Mouse (Mus musculus) inflammation-experienced regulatory T-cells, adult 6 months (primary cell): ENCODE results near the gene Utp14b. TPM values are rescaled to one million over a fixed set of nuclear protein-coding genes. Genes with fewer than 3 reads are reported as not detected.

ENCODE experiments used
- ATAC-seq: one replicate; pipeline ENCODE4 v1.8.0; 2017
- polyA plus RNA-seq, 3 experiments: library from polyadenylated mRNA; unstranded; fragments of 100-300 nt; shearing (Covaris generic); gene quantifications; one replicate each; pipeline ENCODE4 v1.2.1; 2017

Gene Utp14b
- under 1 TPM; 0.10 to 0.93 (median 0.42) TPM for polyA plus RNA-seq

DNA sequence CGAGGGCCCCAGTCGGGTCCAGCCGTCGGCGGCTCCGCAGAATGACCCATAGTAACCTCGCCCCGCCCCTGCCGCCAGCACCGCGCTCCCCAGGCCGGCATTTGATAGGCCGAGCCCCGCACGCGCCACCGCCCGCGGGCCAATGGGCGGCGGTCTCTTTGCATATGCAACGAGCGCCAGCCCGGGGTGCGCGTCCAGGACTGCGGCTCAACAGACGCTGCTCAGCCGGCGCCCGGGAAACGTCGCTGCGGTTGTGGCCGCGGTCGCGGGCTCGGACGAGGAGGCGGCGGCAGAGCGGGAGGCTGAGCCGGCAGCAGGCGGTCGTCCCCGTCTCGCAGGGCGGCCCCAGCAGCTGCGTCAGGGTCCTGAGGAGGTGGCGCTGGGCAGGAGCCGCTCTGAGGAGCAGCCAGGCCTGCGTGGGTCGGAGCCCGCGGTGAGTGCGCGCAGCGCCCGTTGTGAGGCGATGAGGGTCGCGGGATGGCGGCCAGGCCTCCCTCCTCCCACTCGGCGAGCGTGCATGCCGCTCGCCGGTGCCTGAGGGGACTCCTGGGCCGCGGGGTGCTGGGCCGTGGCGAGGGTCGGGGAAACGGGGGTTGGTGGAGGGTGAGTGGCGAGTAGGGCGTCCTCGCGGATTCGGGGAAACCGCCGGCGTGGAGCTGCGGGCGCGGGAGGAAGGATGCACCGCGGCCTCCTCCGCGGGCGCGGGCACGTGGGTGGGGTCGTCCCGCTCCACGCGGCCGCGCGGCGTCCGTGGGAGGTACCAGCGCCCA is at the start of gene Utp14b, which contains the start of gene Acsl3:
TSS of gene Utp14b (plus strand) at position 368 of the 770 bp plus-strand sequence.
TSS of gene Acsl3 (plus strand) at position 155 of the 770 bp plus-strand sequence.
- peak; percentile 93 for ATAC-seq

DNA sequence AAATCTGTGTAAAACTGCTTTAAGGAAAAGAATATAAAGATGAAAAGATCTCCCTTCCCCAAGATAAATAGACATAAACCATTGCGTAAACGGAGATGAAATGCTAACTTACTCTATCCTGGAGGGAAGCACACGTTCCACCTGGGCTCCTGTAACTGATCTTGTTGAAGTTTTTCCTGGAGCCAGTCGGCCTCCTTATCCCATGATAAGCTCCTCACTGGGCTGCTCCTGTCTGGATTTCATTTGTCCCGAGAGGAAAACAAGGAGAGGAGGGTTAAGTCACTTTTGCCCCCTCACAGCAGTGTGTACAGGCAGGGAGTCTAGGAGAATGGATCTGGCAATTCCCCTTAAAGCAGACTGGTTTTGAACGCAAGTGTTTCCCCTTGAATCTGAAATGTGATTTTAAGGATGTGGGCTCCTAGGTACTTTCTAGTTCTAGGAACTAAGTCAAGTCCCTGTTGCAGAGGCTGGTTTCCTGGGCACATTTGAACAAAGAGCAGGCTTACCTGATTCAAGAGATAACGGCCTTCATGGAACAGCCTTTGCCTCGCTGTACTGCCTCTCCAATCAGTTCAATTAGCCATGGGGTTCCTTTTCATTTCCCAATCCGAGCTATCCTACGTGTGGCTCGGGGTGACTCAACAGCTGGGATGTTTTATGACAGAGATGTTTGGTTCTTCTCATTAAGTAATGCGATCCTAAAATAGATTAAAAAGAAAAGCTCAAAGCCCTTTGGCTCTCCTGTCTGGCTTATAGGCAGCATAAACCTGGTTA is 48.5 kb upstream of the Utp14b start:
- ATAC-seq: no peak

DNA sequence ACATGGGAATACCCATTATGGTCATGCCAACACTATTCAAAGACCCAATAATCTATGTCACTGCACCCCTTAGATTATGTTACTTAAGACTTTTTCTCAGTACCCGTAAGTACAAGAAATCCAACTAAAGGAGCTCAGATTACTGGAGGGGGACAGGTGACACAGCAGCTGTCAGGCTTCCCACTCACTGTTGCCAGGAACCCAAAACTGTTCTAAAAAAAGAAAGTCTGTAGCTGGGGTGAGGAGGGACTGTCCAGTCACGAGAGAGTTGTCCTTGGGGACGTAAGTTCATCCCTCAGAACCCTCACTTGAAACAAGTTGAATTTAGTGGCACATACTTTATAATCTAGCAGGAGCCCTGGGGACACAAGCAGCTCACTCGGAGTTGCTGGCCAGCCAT is 46.8 kb upstream of the Utp14b start:
- ATAC-seq: no peak

DNA sequence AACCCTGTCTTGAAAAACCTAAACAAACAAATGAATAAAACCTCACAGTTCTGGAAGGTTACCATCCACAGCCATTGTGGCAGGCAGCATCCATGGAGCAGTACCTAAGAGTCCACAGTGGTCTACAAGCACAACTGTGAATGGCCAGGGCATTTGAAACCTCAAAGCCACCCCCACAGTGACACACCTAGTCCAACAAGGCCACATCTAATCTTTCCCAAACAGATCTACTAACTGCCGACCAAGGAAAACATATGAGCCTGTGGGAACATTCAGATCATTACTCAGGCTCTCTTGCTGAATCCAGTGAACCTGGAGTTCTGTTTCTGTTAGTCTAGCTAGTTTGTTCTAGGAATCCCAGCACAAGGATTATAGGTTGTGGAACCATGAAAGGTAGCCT is 44.9 kb upstream of the Utp14b start:
- no peak for ATAC-seq

DNA sequence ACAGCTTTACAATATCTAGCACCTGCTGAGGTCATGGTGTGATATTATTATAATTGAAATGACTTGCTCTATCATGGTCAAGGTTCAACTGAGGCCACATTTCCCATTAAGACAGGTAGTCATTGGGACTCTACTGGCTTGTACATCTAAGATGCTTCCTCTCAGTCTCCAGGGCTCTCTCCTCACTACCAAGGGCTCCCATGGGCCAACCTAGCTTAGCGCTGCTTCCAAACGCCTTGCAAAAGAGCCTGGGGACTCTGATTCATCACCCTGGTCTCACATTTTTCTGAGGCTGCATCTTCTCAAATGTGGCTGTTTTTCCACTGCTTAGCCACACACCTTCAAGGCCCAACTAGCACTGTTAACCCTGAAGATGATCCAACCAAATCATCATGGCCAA is 33.5 kb upstream of the Utp14b start:
- ATAC-seq: no peak

DNA sequence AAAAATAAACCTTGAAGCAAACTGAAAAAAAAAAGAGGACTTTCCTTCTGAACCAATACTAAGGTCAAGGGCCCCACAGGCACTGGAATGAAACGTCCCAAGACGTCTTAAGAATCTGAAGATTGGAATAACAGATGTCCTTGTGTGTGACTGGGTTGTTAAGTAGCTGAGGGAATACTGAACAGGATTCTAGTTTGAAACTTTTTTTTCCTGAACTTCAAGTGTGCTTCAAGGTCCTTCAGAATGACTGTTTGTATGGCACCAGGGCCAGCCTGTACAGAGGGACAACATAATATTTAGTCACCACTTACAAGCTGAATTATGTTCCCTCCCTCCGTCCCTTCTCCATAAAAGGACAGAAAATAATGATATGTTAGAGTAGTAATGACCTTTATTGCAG is 23.4 kb upstream of the Utp14b start:
- no peak for ATAC-seq

DNA sequence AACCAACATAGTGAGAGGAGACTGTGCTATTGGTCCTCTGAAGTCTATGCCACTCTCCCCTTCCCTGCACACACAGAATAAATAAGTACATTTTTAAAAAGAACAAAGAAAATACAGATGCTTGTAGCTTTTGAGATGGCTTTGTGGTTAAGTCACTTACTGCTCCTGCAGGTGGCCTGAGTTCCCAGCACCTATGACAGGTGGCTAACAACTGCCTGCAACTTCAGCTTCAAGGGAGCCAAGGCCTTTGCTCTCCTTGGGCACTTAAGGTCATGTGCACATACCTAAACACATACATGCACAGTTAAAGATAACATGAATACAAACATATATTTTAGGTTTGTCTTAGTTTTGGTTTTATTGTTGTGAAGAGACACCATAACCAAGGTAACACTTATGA is 17.0 kb upstream of the Utp14b start:
- no peak for ATAC-seq

DNA sequence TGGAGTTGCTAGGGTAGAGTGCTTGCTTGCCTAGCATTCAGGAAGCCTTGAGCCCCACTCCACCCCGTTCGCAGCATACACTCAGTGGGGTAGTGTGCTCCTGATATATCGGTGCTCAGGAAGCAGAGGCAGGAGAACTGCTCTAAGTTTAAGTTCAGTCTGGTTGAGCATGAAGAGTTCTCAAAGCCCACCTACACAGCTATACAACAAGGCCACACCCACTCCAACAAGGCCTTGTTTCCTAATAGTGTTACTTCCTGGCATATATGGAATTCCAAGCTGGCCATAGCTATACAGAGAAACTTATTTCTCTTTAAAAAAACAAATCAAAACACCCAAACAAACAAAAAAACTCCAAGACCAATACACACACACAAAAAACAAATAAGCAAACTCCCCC is 16.0 kb upstream of the Utp14b start:
- ATAC-seq: no peak

DNA sequence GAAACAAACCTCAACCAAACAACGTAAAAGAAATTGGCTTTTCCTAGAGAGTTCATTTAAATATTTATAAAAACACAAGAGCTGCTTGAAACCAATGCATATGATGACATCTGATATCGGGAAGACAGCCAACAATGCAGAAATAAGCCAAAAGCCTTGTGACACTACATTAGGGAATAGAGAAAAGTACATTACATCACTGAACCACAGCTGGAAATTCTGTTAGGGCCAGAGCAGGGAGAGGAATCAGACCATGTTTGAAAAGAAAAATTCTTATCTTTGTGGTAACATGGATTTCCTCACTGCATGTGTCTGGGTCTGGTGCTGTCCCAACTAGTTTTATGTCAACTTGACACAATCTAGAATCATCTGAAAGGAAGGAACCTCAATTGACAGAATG is 15.6 kb upstream of the Utp14b start:
- ATAC-seq: no peak

DNA sequence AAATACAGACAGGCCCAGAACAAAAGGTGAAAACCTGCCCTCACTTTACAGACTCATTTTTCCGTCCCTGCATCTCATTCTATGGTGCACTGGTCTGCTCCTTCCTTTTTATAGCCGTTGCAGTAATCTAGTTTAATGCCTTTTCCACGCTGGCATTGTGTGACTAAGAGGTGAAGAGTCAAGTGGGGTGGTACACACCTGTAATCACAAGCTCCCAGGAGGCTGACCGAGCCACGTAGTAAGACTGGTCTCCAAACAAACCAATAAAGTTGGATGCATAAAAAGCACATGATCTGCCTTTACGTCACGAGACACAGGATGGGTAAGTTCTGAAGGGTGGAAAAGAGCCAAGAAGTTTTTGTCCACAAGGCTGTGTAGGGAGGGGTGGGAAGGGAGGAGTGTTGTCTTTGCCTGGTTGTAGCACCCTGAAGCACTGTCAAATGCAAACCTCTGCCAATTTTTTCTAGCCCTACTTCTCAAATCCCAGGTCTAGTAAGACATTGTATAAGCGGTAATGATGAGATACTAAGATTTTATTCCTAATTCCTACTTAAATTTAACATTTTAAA is 10.4 kb upstream of the Utp14b start:
- no peak for ATAC-seq

DNA sequence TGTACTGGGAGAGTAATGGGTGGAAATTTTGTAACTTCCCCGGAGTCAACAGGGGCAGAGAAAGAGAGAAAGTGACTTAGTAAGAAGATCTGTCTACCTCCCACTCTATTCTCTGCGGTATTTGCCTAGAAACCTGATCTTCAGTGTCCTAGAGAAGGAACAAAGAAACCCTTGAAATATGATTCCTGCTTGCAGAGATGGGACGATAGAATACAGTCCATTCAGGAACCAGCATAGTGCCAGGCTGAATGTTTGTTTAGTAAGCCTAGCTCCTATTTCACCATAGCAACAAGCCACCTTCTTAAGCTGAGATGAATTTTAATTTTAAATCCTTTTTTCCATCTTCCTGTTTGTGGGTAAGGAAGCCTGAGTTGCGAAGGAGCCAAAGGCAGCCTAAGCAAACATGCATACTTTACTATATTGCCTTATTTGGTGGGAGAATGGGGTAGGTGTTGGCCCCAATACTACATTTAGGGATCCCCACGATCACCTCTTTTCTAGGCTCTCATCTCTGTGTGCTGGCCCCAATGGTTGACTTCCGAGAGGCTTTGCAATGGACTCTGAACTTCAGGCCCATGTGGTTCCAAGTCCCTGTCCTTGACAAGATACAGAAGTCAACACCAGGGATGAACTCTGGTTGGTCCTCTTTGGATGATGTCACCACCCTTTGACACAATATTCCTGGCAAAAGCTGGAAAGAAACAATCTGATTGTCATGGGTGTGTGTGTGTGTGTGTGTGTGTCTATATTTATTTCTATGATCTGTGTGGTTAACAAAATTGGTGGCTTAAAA is 8.4 kb upstream of the Utp14b start:
- ATAC-seq: no peak

DNA sequence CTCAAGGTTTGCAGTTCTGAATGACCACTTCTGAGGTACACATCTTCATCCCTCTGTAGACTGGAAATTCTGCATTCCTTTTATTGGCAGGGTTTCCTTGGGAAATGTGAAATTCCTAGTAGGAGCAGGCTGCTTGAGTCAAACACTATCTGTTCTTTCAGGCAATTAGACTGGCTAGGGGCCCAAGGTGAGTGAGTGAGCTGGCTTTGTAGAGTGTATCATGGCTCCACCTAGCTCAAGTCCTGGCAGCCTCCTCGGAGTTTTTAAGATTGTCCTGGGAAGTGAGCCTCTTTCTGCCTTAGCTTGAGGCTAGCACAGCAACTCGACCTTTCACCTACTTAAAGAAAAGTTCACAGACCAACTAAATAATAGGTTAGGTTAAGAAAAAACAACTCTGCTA is 1.4 kb upstream of the Utp14b start:
- no peak for ATAC-seq

DNA sequence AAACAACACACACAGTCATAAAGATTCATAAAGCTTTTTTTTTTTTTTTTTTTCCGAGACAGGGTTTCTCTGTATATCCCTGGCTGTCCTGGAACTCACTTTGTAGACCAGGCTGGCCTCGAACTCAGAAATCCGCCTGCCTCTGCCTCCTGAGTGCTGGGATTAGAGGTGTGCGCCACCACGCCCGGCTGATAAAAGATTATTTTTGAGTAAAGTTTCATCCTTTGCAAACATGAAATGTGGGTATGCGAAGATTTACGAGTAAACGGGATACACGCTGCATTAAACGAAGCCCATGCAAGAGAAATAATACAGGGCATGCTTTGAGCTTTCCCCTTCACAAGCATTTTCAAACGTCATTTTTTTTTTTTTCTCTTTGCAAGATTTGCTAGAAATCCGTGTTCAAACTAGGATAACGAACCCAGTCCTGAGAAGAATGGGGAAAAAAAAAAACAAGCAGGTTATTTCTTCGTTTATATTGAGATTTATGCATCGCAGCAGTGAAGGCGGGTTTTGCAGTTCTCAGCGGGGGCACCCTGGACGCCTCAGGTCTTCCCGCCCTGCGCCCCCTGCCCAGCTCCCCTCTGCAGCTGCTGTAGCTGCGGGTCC is 713 bp upstream of the Utp14b start:
- ATAC-seq: no peak

DNA sequence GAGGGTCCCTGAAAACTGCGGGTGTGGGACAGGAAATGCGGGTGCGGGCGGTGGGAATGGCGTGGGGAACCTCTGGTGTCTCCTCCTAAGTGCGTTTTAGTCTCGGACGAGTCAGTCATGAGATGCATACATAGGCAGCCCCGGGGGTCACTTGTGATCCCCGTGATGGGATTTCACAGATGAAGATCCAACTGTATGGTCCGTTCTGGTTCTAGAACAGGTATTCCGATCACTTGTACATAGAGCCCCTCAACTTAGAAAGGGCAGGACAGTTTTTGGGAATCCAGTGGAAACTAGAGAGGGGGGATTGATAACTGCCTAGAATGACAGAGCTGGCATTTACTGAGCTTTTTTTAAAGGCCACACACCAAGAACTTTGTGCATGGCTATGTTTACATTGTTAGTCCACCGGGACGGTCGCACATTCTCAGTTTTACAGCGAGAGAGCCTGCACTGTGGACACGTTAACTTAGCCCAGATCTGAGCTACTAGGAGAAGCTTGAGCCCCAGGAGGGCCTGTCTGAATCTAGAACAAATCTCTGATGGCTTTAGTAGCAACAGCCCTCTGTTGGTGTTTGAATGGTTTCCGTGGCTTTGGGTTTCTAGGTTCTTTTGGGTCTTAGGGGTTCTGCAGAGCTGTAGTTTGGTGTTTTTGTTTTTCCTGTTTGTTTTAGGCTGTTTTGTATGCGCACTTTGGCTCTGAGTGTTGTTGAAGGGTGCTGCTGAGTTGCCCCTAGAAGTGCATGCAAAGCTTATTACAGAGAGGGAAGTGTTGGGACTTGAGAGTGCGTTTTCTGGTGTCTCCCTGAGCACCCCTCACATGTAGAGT is 817 bp downstream of the Utp14b start:
- ATAC-seq: no peak

DNA sequence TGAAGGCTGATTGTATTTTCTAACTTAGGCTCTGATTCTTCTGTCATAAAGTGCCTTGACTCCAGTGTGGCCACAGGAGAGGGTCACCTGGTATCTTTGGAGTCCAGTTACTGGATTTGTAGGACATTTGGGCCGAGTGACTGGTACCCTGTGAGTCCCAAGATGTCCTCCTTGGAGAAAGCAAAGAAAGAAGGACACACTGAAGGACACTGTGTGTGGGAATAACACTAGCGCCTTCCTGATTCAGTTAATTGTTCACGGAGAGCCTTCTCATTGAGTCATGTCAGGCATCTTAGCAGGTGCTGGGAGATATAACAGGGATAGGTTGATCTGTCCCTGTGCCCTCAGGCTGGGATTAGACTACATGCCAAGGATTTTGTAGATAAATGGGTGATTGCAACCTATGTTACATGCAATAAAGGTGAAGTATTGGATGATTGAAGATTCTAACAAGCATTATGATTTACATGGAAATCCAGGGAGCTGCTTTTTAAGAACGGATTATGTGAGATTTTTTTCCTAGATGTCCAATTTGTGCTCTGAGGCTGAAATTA is 1.5 kb downstream of the Utp14b start:
- no peak for ATAC-seq

DNA sequence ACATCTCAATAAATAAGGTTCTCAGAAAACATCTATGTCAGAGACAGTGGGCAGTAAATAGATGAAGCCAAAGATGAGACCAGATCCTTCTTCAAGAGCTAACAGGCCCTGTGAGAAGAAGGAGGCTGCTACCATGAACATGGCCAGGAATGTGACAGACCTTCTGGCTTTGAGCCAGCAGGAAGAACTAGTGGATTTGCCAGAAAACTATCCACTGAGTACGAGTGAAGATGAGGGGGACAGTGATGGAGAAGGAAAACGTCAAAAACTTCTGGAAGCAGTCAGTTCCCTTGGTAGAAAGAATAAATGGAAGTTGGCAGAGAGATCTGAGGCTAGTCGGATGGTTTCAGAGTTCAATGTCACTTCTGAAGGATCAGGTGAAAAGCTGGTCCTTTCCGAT is 6.5 kb downstream of the Utp14b start:
- no peak for ATAC-seq

DNA sequence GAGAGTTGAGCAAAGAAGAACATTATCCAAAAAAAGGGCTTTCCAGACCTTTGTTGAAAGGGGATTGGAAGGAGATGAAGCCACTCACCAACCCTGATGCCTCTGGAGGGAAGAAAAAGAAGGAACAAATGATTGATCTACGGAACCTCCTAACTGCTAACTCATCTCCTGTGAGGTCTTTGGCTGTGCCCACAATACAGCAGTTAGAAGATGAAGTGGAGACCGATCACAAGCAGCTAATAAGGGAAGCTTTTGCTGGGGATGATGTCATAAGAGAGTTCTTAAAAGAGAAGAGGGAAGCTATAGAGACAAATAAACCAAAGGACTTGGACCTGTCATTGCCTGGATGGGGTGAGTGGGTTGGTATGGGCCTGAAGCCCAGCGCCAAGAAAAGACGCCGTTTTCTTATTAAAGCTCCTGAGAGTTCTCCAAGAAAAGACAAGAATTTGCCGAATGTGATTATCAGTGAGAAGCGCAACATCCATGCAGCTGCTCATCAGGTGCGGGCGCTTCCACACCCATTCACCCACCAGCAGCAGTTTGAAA is 8.2 kb downstream of the Utp14b start:
- no peak for ATAC-seq

DNA sequence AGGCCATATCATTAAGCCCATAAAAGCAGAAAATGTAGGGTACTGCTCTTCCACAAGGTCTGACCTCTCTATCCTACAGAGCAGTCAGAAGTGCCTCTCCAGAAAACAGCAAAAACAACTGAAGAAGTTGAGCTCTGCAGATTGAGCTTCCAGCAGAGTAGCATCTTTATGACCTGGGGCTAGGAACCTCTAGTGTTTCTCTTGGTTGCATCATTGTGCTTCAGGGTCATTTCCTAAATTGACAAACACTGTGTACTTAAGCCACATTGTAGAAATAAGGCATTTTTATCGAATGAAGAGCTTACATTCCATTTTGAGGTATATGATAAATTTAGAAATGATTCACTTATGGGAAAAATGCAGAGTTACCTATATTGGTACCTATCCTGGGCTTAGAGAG is 8.7 kb downstream of the Utp14b start:
- ATAC-seq: no peak

DNA sequence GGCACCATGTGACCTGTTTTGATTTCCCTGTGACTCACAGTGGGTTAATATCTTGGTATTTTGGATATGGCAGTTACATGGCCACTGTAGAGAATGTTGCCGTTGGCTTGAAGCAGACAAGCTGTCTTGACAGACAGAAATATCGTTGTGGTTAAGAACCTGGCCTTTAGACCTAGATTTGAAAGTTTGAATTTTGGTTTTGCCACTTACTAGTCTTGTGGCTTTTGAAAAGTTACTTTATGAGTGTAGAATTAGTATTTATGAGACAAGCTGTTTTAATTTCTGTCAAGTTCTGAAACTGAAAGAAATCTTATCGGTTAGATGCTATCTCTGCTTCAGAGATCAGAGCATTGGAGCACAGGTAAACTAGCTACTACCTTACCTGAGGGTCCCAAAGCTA is 24.5 kb downstream of the Utp14b start:
- ATAC-seq: no peak

DNA sequence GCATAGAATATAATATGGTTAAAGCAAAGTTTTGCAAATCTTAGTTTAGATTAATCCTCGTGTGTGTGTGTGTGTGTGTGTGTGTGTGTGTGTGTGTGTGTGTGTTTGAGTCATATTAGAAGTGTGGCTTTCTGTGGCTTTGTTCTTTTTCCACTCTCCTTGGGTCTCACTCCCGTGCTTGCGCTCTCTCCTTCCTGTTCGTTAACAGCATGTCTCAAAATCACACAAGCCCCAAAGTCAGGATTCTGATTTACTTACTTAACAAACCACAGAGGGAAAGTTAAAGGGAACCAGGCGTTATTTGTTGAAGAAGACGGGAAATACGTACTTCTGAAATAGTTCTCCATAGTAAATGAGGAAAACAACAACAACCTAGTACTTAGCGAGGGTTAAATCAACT is 26.3 kb downstream of the Utp14b start:
- no peak for ATAC-seq

DNA sequence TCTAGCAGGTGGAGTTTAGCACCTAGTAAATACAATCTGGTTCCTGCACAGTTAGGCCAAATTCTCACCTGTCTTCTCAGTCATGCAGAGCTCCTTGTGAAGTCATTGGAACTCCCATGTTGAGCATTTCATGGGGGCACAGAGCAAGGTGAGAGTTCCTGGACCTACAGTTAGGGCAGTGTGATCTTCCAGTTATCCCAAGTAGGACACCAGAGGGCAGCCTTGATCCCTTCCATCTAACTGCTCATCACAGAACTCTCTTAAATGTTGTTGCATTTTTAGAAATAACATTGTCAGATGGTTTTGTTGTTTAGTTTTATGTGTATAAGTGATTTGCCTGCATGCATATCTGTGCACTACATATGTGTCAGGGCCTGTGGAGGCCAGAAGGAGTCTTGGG is 29.0 kb downstream of the Utp14b start:
- ATAC-seq: no peak
